Mouse (Mus musculus): Measurements from ENCODE around the gene Farp1. TPM values are rescaled to one million over a fixed set of nuclear protein-coding genes. Genes with fewer than 3 reads are reported as not detected.

Farp1 gene
- total RNA-seq, 2 experiments from 2014 or later, result 127 to 137 TPM

DNA sequence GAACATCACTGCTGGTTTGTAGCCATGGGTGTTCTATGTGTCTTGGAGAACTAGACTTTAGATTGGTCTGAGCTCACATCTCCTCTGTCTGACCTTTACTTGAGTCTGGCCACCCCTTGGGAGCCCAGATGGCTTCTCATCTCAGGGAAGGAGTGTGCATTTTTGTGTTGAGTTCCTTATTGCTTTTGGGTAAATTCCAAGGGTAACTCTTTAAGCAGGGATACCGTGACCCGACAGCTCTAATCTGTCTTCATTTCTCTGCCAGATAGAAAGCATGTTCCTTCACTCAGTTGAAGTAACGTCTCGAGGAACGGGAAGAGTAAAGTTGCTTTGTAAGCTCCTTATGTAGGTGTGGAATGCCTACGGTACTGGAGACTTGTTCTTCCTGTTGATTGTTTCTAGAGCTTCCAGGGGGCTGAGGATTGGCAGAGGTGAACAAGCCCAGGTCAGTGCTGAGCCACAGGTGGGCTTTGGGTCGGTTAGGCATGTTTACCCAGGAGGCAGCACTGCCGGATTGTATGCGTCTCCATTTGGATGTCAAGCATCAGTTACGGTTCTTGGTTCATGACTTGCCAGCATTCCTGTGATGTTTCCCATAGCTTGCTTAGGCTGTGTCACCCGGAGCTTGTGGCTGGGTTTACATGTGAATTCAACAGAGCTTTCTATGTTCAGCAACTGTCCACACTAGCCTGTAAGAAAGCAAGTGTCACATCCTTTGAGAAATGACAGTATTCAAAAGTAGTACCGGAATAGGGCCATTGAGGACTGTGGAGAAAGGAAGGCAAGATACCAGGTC is 62.8 kb downstream of the Farp1 start:
- DNase-seq (ENCODE audit: low spot score in 2 of 2), result no peak
- intact Hi-C loops (cut with DNase I), result no loop called here

- intact Hi-C loops (cut with DNase I), result no loop called here
- no peak for DNase-seq (ENCODE audit: low spot score in 2 of 2)
These were observed 64.1 kb downstream of the Farp1 start for GRCm38 (mm10) chr14:121099120-121099519.

DNA sequence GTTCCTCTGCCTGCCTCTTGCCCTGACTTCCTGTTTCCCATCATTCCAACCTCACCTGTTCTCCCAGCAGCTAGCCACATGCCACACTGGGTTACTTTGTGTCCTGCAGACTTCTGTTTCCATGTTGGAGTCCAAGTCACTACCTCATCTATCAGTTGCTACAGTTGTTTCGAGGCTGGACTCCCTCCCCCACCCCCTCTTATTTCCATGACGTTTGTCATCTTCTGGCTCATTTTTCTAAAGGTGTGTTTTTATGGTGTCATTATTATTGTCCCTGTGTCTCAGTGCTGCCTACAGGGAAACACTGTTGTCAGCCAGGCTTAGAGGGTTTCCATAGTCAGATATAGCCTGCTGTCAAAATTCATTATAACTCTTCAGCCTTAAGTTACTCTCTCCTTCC is 64.9 kb downstream of the Farp1 start:
- intact Hi-C loops (cut with DNase I), result no loop called here
- DNase-seq (ENCODE audit: low spot score in 2 of 2), result no peak

GRCm38 (mm10) chr14:121100829-121101228 is 65.8 kb downstream of the Farp1 start:
- intact Hi-C loops (cut with DNase I), result no loop called here
- DNase-seq (ENCODE audit: low spot score in 2 of 2), result no peak

- intact Hi-C loops (cut with DNase I), result no loop called here
- no peak for DNase-seq (ENCODE audit: low spot score in 2 of 2)
These were observed 66.5 kb downstream of the Farp1 start for GRCm38 (mm10) chr14:121101531-121101930.

DNA sequence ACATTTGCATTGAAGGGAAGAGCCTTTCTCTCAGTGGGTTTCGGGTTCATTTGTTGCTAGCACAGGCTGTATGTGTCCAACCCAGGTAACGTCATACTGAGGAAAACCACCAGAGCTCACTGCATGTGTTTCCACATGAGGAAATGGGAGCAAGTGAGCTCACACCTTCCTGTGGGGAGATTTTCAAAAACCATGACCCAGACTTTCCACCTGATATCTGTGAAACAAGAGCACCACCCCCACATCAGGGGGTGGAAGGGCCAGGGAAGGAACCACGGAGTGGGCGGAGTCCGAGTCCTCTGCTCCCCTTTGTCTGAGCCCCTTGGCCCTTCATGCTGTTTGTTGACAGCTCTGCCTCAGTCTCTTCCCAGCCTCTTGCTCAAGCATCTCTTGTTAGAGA is 67.6 kb downstream of the Farp1 start:
- intact Hi-C loops (cut with DNase I), result no loop called here
- no peak for DNase-seq (ENCODE audit: low spot score in 2 of 2)

- intact Hi-C loops (cut with DNase I), result no loop called here
- DNase-seq (ENCODE audit: low spot score in 2 of 2), result no peak
These were observed 68.5 kb downstream of the Farp1 start for GRCm38 (mm10) chr14:121103459-121103858.

DNA sequence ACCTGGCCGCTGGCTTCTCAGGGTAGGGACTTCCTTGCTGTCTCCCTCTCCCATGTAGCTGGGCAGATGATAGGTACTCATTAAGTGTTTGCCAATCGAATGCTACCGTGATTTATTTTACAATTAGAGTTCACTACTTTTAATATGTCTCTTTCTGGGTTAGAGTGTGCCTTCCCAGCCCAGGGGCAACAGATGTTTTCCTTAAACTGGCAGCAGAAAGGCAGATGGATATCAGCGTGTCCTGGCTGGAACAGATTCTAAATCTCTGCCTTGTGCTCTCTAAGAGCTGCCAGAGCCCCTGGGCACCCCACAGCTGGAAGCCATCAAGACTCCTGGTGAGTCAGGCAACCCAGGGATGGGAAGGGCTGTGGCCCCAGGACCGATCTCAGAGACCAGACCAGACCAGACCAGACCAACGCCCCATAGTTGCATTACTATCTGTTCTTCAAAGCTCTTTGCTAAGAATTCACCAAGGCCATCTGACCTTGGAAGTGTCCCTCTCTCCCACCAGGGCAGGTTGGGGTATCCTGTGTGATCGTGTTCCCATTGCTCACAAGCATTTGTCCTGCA is 69.8 kb downstream of the Farp1 start:
- intact Hi-C loops (cut with DNase I), result loop anchor here (5.0 kb wide), 2 partner anchors 33 to 68 kb away; partner anchors contain the start of gene Farp1

GRCm38 (mm10) chr14:121106906-121107305 is 71.9 kb downstream of the Farp1 start:
- no peak for DNase-seq (ENCODE audit: low spot score in 2 of 2)
- intact Hi-C loops (cut with DNase I), result loop anchor here (5.0 kb wide), 2 partner anchors 35 to 70 kb away; partner anchors contain the start of gene Farp1

More for the DNA sequence above, 69.8 kb downstream of the Farp1 start:
- DNase-seq (ENCODE audit: low spot score in 2 of 2), result no peak

DNA sequence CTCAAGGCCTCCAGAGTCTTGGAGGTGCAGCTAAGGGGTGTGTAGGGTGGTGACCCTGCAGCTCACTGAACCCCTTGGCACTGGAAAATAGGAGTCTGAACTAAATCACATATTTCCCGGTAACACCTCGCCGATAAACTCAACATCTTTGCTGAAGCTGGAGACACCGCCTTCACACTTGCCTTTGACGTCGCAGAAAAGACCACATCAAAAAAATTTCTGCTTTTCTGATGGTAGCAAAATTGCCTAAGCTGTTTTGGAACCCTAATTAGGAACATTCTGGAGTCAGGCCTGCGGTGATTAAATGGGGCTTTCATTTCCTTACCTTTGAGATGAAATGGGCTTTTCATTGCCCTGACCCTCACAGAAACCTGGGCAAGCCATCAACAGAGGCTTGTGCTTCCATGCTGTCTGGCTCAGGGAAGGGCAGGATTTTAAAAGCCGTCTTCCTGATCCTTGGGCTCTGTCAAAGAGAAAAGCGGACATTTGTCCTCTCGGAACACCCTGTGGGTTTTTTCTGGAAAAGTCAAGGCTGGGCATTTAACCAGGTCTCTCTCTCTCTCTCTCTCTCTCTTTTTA is 72.8 kb downstream of the Farp1 start:
- DNase-seq (ENCODE audit: low spot score in 2 of 2), result no peak
- intact Hi-C loops (cut with DNase I), result loop anchor here (5.0 kb wide), 2 partner anchors 35 to 70 kb away; partner anchors contain the start of gene Farp1

- intact Hi-C loops (cut with DNase I), result loop anchor here (5.0 kb wide), 2 partner anchors 36 to 71 kb away; partner anchors contain the start of gene Farp1
- DNase-seq (ENCODE audit: low spot score in 2 of 2), result no peak
These were observed 73.6 kb downstream of the Farp1 start for GRCm38 (mm10) chr14:121108439-121109115.

- intact Hi-C loops (cut with DNase I), result loop anchor here (5.0 kb wide), 2 partner anchors 37 to 72 kb away; partner anchors contain the start of gene Farp1
- DNase-seq (ENCODE audit: low spot score in 2 of 2), result no peak
These were observed 74.1 kb downstream of the Farp1 start for GRCm38 (mm10) chr14:121109116-121109504.

- DNase-seq (ENCODE audit: low spot score in 2 of 2), result no peak
- intact Hi-C loops (cut with DNase I), result no loop called here
These were observed 75.7 kb downstream of the Farp1 start for GRCm38 (mm10) chr14:121110492-121111267.

DNA sequence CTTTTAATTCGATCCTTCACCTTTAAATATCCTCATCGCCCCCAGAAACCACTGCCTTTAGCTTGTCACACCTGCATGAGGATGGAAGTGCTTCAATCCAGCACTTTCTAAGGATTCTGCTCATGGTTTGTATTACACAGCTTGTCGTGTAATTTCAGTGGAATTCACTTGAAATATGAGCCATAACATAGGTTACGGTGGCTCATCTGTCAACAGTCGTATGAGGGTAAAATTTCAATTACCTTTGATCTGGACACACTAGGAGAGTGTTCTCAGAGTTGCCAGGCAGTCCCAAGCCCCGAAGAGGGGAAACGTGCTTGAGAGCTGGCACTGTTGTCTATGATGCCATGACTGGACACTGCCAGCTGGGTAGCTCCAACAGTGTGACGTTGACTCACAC is 77.1 kb downstream of the Farp1 start:
- intact Hi-C loops (cut with DNase I), result no loop called here
- no peak for DNase-seq (ENCODE audit: low spot score in 2 of 2)

- intact Hi-C loops (cut with DNase I), result no loop called here
- peak; percentile 55 to 69 for DNase-seq (ENCODE audit: low spot score in 2 of 2)
These were observed 78.8 kb downstream of the Farp1 start for GRCm38 (mm10) chr14:121113785-121114184.

DNA sequence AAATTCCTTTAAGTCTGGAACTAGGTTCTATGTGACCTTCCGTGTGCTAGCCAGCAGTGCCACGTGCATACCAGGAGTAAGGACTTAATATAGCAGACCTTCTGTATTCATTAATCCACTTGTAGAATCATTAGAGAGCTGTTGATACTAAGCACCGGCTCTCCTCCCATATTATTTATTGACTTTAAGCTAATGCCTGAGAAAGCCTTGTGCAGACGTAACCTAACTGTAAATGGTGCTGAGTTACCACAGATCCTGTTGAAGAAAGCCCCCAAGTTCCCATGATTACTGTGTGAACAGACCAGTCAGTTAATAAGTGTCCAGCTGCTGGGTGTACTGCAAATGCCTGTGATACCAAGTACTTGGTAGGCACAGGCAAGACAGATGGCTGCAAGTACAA is 81.7 kb downstream of the Farp1 start:
- no peak for DNase-seq (ENCODE audit: low spot score in 2 of 2)
- intact Hi-C loops (cut with DNase I), result no loop called here

DNA sequence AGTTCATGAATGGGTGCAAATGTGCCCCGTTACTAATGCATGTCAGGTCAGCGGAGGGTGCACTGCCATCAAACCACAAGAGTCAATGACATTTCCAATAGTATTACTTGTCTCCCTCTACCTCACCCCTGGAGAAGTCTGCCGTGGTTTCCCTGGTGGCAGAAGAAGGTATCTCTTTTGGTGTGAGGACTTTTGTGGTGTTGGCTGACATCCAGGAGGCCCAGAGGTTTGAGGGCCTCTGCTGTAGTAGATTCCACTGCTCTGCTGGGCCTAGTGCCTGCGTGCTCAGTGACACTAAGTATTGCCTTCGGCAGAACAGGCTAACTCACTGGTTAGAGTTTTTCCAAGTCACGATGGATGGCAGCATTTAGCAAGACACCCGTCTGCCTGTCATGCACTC is 83.9 kb downstream of the Farp1 start:
- no peak for DNase-seq (ENCODE audit: low spot score in 2 of 2)
- intact Hi-C loops (cut with DNase I), result no loop called here

DNA sequence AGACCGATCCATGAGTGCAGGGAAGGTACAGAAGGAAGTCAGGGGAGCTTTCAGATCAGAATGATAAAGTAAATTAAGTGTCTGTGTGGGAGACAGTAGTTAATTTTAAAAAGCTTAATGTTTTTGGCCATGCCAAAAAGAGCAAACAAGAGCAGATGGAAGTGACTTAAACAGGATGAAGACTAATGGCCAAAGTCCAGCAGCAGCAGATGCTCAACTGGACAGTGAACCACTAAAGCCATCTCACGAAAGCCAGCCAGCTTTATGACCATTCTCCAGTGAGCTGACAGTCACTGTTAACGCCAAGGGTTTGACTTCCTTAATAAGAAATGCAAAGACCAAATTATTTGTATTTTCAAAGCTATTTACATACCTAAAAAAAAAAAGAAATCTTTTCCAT is 86.7 kb downstream of the Farp1 start:
- DNase-seq (ENCODE audit: low spot score in 2 of 2), result no peak
- intact Hi-C loops (cut with DNase I), result no loop called here

DNA sequence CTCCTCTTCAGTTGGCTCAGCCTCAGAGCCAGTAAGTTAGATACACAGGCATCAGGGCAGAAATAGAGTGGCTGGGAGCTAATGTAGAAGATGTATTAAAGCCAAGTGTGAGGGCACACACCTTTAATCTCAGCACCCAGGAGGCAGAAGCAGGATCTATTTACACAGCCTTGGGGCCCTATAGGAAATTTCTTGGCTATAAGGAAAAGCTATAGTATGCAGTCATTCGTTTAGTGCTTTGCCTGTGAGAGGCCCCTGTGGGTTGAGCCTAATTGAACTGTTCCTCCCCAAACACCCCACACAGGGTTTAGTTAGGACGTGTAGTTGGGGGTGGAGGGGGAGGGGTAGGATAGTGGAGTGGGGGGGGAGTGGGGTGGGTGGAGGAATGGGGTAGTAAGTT is 87.9 kb downstream of the Farp1 start:
- no peak for DNase-seq (ENCODE audit: low spot score in 2 of 2)
- intact Hi-C loops (cut with DNase I), result no loop called here

Measured in left cerebral cortex, postnatal 14 days (tissue).